In the genomic region with DNA sequence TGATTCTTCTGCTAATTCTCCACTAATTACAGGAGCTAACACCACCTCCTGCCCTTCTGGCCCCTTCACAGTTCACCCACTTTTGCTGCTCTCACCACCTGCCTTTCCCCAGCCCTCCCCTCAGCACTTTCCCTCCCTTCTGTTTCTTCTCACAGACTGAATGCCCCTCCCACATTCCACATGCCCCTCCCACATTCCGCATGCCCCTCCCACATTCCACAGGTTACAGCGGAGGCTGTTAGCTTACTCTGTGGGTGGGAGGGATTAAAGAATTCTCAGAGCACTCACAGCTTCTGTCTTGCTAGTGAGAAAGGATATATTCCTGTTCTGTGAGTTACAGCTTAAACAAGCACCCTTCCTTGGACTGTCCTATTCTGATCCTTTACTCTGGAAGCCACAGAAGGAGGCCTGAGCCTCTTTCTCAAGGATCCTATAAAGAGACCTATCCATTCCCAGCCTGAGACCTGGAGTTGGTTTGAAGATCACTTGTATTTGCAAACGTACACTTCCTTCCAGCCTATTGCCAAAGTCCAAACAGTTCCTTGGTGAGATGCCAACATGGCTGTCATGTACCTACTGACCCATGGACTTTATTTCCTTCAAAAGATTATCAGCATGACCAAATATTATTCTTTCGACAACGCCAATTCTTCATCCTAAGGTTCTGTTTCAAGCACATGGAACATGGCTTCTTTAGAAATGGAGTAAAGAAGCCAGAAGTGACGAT, we compare ENCODE assay signal across 11 mouse cellular contexts. TPM values are rescaled to one million over a fixed set of nuclear protein-coding genes. Genes with fewer than 3 reads are reported as not detected.
A peak's percentile ranks its signal among the peaks of the same experiment; 100 is the strongest.
DNase-seq lines count a peak whose midpoint lies in the region; ATAC-seq lines count a peak whose summit lies in the region.
"Had no signal": no experiment of that assay in that cellular context is flagged by ENCODE, and none has a peak within 500 bp of the region (broad histone marks: within the 10 kb centered on the region; RNA-seq: fewer than 3 reads in every experiment).

No protein-coding gene starts in this region.

- H3K4me3 ChIP-seq in stomach, embryonic 14.5 days (ENCODE audit: low read depth, low read length), result no peak overlapping the region
- H3K4me3 ChIP-seq in midbrain, embryonic 10.5 days, result no peak overlapping the region
- no peak overlapping the region for H3K4me3 ChIP-seq in hindbrain, embryonic 13.5 days
- H3K4me3 ChIP-seq: embryonic facial prominence, embryonic 12.5 days had no signal

- H3K27ac ChIP-seq in stomach, embryonic 14.5 days (ENCODE audit: low read length), result peak overlapping the region; percentile 48; the same call in 1 of the 2 replicates
- H3K27ac ChIP-seq in midbrain, embryonic 10.5 days (replicated peaks), result no peak overlapping the region
- H3K27ac ChIP-seq in hindbrain, embryonic 13.5 days, result no peak overlapping the region
- H3K27ac ChIP-seq: embryonic facial prominence, embryonic 12.5 days had no signal

- DNase-seq in adrenal gland, postnatal 10 days, result peak; percentile 15
- no peak for DNase-seq in adrenal gland, adult 8-10 months
- DNase-seq in thymus, postnatal 36 days, result peak; percentile 29 to 48
- no peak for DNase-seq in thymus, postnatal 0 days (ENCODE audit: low spot score)
- peak; percentile 87 for DNase-seq in kidney, postnatal 14 days
- no peak for DNase-seq in midbrain, embryonic 10.5 days (ENCODE audit: low spot score)
- DNase-seq: midbrain, embryonic 14.5 days; right cerebral cortex, postnatal 4 days had no signal

- no peak overlapping the region for H3K9ac ChIP-seq in stomach, embryonic 14.5 days (replicated peaks; ENCODE audit: low read depth, low read length)
- no peak overlapping the region for H3K9ac ChIP-seq in hindbrain, embryonic 13.5 days
- H3K9ac ChIP-seq: embryonic facial prominence, embryonic 12.5 days had no signal

- 41% methylated on average over 6 of the region's 6 CpGs for WGBS in stomach, embryonic 14.5 days
- 58% methylated on average over 6 of the region's 6 CpGs for WGBS in midbrain, embryonic 10.5 days
- WGBS in hindbrain, embryonic 13.5 days, result 56% methylated on average over 6 of the region's 6 CpGs

- no peak overlapping the region for H3K4me2 ChIP-seq in stomach, embryonic 14.5 days (replicated peaks; ENCODE audit: low read depth, low read length)
- no peak overlapping the region for H3K4me2 ChIP-seq in hindbrain, embryonic 13.5 days
- H3K4me2 ChIP-seq: embryonic facial prominence, embryonic 12.5 days had no signal

- no peaks in the 10 kb centered on the region for H3K36me3 ChIP-seq in stomach, embryonic 14.5 days (ENCODE audit: control insufficient read depth, insufficient read depth, low read length)
- H3K36me3 ChIP-seq in midbrain, embryonic 10.5 days, result no peaks in the 10 kb centered on the region
- no peaks in the 10 kb centered on the region for H3K36me3 ChIP-seq in hindbrain, embryonic 13.5 days
- H3K36me3 ChIP-seq: embryonic facial prominence, embryonic 12.5 days had no signal

- no peaks in the 10 kb centered on the region for H3K27me3 ChIP-seq in stomach, embryonic 14.5 days (ENCODE audit: control insufficient read depth, insufficient read depth, low read length)
- peaks cover 16% of the 10 kb centered on the region for H3K27me3 ChIP-seq in midbrain, embryonic 10.5 days (ENCODE audit: low read depth, poor library complexity, severe bottlenecking)
- H3K27me3 ChIP-seq in hindbrain, embryonic 13.5 days, result peaks cover 15% of the 10 kb centered on the region

- ATAC-seq in stomach, embryonic 14.5 days (ENCODE audit: insufficient number of reproducible peaks, insufficient read depth, low FRiP score, low read depth), result peak; percentile 84
- ATAC-seq in hindbrain, embryonic 13.5 days (ENCODE audit: low FRiP score), result no peak

- no peaks in the 10 kb centered on the region for H3K4me1 ChIP-seq in stomach, embryonic 14.5 days (ENCODE audit: control insufficient read depth, insufficient read depth, low read length)
- peaks cover 5% of the 10 kb centered on the region; the same call in 1 of the 2 replicates for H3K4me1 ChIP-seq in midbrain, embryonic 10.5 days
- H3K4me1 ChIP-seq in hindbrain, embryonic 13.5 days (replicated peaks), result no peaks in the 10 kb centered on the region
- H3K4me1 ChIP-seq: embryonic facial prominence, embryonic 12.5 days had no signal

- no peaks in the 10 kb centered on the region for H3K9me3 ChIP-seq in stomach, embryonic 14.5 days (ENCODE audit: control insufficient read depth, low read depth, low read length)
- no peaks in the 10 kb centered on the region for H3K9me3 ChIP-seq in midbrain, embryonic 10.5 days (replicated peaks)
- H3K9me3 ChIP-seq in hindbrain, embryonic 13.5 days, result no peaks in the 10 kb centered on the region
- H3K9me3 ChIP-seq: embryonic facial prominence, embryonic 12.5 days had no signal

RNA-seq across cellular contexts. Expression of a gene that starts 6.7 kb away (rescaled TPM):
- total RNA-seq in adrenal gland, postnatal 10 days (2021), result 1 to 10 TPM; 6.2 to 7.6 TPM
- total RNA-seq in adrenal gland, adult 8-10 months (2022), result 1 to 10 TPM in 3 of 4 experiments, under 1 TPM in 1; 0.80 to 1.5 (median 1.3) TPM
- polyA plus RNA-seq in thymus, postnatal 0 days (2015; fragmentation: Nextera tagmentation; extraction: Ambion mirVana), result 1.3 and 1.5 TPM in 2 replicates
- polyA plus RNA-seq in stomach, embryonic 14.5 days (2014; fragmentation: Nextera tagmentation; extraction: Ambion mirVana), result 0.81 and 1.7 TPM in 2 replicates
- polyA plus RNA-seq in midbrain, embryonic 10.5 days (2016; fragmentation: Nextera tagmentation; extraction: Ambion mirVana), result 0.05 TPM in 2 replicates
- polyA plus RNA-seq in hindbrain, embryonic 13.5 days (2015; fragmentation: Nextera tagmentation; extraction: Ambion mirVana), result 0.40 and 0.70 TPM in 2 replicates

Comparison
In these comparisons a context has a peak if more than half of its experiments do, and no peak if none do; other contexts are left out.
1. DNase-seq: peak in adrenal gland, postnatal 10 days (single experiment), thymus, postnatal 36 days (2 of 2) and kidney, postnatal 14 days (single experiment); none in adrenal gland, adult 8-10 months (single experiment), thymus, postnatal 0 days (single experiment) and midbrain, embryonic 10.5 days (single experiment).